Mouse (Mus musculus) lung, adult 2 months (tissue): ENCODE measurements at regions not wholly inside any gene's neighbourhood (a gene's known extent, or its start where the extent isn't known, plus 50 kb on each side); places are given as distances from the start of the nearest gene placed in this dataset.

Source experiments
- DNase-seq: peaks from one replicate; pipeline ENCODE4 v3.0.0; 2022
- H3K4me1 ChIP-seq: fragments of 200-500 bp; 2 replicates; pipeline ENCODE4 v1.6.1; 2011; ENCODE audit warnings: low read length; ENCODE audit not compliant: control insufficient read depth, insufficient read depth
- H3K4me3 ChIP-seq: fragments of 200-500 bp; replicated peaks from 2 replicates; pipeline ENCODE3; 2011; ENCODE audit warnings: low read depth, mild to moderate bottlenecking, control low read depth, low read length; ENCODE audit errors: extremely low read depth
- CTCF ChIP-seq: fragments of 200-500 bp; IDR thresholded peaks from 2 replicates; pipeline ENCODE4 v1.5.1; 2011; ENCODE audit warnings: mild to moderate bottlenecking, low read length, control low read depth; ENCODE audit not compliant: insufficient read depth
- POLR2A ChIP-seq: fragments of 200-500 bp; IDR thresholded peaks from 2 replicates; pipeline ENCODE4 v1.6.1; 2011; ENCODE audit warnings: low read depth, mild to moderate bottlenecking, control low read depth, low read length, borderline replicate concordance; ENCODE audit errors: extremely low read depth
- WGBS: fragments of 180-500 bp; shearing (Covaris S2); methylation state at CpG from one replicate; pipeline ENCODE4 v1.1.7; 2018; 5-methylcytosine and 5-hydroxymethylcytosine counted together

DNA sequence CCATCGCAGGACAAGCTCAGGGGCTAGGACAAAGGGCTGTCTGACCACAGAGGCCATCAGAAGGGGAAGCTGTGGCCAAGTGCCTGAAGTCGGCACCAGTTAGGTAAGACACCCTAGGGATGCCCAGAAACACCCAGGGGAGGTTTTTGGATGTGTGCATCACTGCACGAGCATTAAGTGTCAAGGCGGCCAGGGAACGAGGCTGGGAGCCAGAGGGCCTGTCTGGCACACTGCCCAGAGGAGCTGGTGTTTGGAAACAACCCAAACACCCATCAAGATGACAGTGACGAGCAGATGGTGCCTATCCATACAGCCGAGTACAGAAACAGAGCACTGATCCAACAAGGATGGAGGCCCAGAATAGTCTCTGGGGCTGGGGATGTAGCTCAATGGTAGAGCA, 130.0 kb downstream of the Rybp start:
- DNase-seq: no peak
- WGBS: 30% methylated on average over 7 of the region's 7 CpGs
- H3K4me3 ChIP-seq: no peak overlapping the region
- peaks cover 7% of the 10 kb centered on the region for H3K4me1 ChIP-seq
- TF ChIP-seq POLR2A (no peak), CTCF (no peak)

GRCm38 (mm10) chr6:100156163-100156562, 131.1 kb downstream of the Rybp start:
- DNase-seq: no peak
- TF ChIP-seq CTCF: no peak
- no peak for TF ChIP-seq POLR2A
- WGBS: 83% methylated on average over 4 of the region's 4 CpGs
- Histone ChIP-seq H3K4me3 (no peak overlapping the region), H3K4me1 (peaks cover 7% of the 10 kb centered on the region)

- WGBS: 31% methylated on average over 20 of the region's 20 CpGs
- Histone ChIP-seq H3K4me1 (peaks cover 7% of the 10 kb centered on the region), H3K4me3 (no peak overlapping the region)
- DNase-seq: peak; percentile 31
- no peak for TF ChIP-seq CTCF
- no peak for TF ChIP-seq POLR2A
Observed at GRCm38 (mm10) chr6:100155676-100156075, 131.6 kb downstream of the Rybp start.

DNA sequence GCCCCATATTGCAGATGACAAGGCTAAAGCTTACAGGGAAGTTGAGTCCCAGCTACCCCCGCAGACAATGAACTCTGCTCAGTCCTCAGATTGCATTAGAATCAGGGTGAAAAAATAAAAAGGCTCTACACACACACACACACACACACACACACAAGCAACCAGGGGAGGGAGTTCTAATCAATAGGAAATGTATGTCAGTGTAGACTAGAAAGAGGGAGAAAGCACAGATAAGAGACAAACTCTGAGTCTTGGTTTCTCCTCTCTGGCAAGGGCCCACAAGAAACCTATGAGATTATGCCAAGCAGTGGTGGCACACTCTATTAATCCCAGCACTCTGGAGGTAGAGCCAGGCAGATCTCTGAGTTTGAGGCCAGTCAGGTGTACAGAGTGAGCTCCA, 135.8 kb downstream of the Rybp start:
- no peak for DNase-seq
- WGBS: 93% methylated on average over 1 of the region's 1 CpGs
- TF ChIP-seq CTCF (no peak), POLR2A (no peak)
- Histone ChIP-seq H3K4me1 (peaks cover 7% of the 10 kb centered on the region), H3K4me3 (no peak overlapping the region)

DNA sequence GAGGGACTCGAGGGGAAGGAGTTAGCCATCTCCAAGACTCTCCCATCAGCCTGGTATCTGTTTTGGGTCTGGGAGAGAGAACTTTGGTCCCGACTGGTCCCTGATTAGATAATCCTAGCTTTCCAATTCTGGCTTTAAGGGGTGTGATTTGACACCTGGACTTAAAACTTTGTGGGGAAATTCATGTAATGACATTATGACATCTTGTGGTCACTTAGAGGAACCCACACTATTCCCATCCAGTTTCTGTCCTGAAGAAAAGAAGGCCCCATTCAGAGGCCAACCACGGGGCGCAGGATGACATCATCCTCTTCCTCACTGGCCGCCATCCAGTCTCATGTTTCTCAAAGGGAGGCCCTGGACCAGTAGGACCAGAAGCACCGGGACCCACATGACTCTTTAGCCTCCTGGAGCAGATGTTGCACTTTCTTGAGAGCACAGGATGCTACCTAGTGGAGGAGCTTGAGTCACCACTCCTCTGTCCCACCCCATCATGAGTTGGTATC, 136.5 kb downstream of the Rybp start:
- H3K4me1 ChIP-seq: peaks cover 3% of the 10 kb centered on the region
- WGBS: 57% methylated on average over 6 of the region's 6 CpGs
- no peak for DNase-seq
- H3K4me3 ChIP-seq: no peak overlapping the region
- TF ChIP-seq POLR2A: no peak
- TF ChIP-seq CTCF: no peak

- no peak for DNase-seq
- Histone ChIP-seq H3K4me1 (peaks cover 5% of the 10 kb centered on the region), H3K4me3 (no peak overlapping the region)
- TF ChIP-seq POLR2A (no peak), CTCF (no peak)
- WGBS: 61% methylated on average over 5 of the region's 5 CpGs
Observed at GRCm38 (mm10) chr6:100149458-100149852, 137.8 kb downstream of the Rybp start.

DNA sequence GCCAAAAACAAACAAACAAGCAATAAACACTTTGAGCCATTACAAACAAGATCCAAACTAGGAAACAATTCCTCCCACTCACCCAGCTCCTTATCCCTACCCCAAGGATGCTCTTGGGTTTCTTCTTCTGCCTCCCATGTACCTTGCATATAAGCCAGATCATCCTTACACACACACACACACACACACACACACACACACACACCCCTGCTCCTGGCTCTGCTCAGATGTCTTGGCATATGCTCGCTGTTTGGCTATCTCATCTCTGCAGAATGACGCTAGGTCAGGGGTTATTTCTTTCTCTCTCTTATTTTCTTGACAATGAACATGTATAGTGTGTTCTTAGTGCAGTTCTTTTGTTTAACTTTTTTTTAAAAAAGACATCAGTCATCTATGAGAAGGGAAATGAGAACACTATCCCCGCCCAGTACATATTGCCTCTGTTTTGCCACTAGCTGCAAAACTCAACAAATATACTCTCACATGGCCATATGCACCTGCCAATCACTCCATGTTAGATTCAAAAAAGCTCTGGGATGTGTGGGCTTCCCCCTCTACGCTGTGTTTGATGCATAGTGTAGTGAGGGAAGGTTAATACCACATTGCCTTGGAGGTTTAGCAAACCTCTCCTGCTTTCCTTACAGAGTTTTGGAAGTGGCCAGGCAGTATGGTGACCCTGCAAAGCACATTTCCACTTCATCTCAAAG, 138.4 kb downstream of the Rybp start:
- WGBS: 49% methylated on average over 4 of the region's 4 CpGs
- TF ChIP-seq CTCF (no peak), POLR2A (no peak)
- no peak for DNase-seq
- Histone ChIP-seq H3K4me3 (no peak overlapping the region), H3K4me1 (peaks cover 9% of the 10 kb centered on the region)

DNA sequence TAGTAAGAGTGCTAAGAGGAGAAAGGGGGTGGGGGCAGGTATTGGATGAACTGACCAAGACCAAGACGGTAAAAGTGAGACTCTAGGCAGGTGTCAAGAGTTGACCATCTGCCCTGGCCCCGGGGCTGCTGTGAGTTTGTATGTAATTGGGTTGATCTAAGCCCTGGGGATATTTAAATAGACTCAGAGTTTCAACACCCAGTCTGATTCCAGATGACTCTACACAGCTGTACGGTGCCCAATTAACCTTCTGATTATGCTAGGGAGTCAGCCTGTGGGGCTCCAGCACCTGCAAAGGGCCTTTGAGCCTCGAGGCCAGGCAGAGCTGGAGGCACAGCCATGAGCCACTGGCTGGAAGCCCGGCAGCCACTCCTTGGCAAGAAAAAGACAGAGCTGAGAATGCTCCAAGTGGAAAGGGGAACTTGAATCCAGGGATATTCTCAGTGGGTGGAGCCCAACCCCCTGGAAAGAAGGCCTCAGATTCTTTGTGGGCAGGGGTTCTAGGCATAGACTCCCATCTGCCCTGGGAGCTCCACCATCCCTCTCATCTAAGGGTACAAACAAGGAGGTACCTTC, 140.8 kb downstream of the Rybp start:
- TF ChIP-seq POLR2A (no peak), CTCF (no peak)
- Histone ChIP-seq H3K4me1 (peaks cover 14% of the 10 kb centered on the region), H3K4me3 (no peak overlapping the region)
- no peak for DNase-seq
- 68% methylated on average over 5 of the region's 5 CpGs for WGBS

- DNase-seq: no peak
- peaks cover 14% of the 10 kb centered on the region for H3K4me1 ChIP-seq
- H3K4me3 ChIP-seq: no peak overlapping the region
- WGBS: 91% methylated on average over 2 of the region's 2 CpGs
- TF ChIP-seq POLR2A (no peak), CTCF (no peak)
Observed at GRCm38 (mm10) chr6:100145869-100146268, 141.4 kb downstream of the Rybp start.
